Mouse (Mus musculus) heart, postnatal 36 days (tissue): ENCODE measurements around the gene Rag2. TPM values are rescaled to one million over a fixed set of nuclear protein-coding genes. Genes with fewer than 3 reads are reported as not detected.

Experiments
- DNase-seq, 2 experiments: peaks; one replicate each; pipeline ENCODE4 v3.0.0; 2021 to 2022
- intact Hi-C: fragments of 180-260 bp; cut with DNase I; formaldehyde crosslinking; loops from one replicate; pipeline ENCODE4 v1.15.1; 2025
- total RNA-seq, 2 experiments: library from RNA; stranded (reverse); gene quantifications; 2 replicates each; pipeline ENCODE4 v1.2.3; 2021

Gene Rag2
- not detected for total RNA-seq

DNA sequence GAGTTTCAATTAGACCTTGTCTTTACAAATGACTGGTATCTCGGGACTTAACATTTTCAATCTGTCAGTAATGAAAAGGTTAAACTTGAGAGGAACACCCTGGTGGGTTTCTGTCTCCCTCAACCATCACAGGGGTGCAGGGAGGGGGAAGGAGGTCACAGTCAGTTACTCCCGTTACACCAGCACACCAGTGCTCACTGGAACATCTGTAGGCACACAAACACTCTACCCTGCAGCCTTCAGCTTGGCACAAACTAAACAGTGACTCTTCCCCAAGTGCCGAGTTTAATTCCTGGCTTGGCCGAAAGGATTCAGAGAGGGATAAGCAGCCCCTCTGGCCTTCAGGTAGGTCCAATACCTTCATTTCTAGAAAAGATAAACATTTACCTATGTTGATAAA, at the start of gene Rag2:
Gene Rag2 (plus strand): TSS at position 193 of the 400 bp plus-strand sequence.
- no peak for DNase-seq
- intact Hi-C loops: no loop called here

GRCm38 (mm10) chr2:101577243-101577642, 47.3 kb upstream of the Rag2 start:
- no peak for DNase-seq
- intact Hi-C loops: no loop called here

GRCm38 (mm10) chr2:101580027-101580426, 44.5 kb upstream of the Rag2 start:
- no peak for DNase-seq
- intact Hi-C loops: no loop called here

- DNase-seq: no peak
- intact Hi-C loops: no loop called here
These were observed 44.1 kb upstream of the Rag2 start for GRCm38 (mm10) chr2:101580428-101580827.

DNA sequence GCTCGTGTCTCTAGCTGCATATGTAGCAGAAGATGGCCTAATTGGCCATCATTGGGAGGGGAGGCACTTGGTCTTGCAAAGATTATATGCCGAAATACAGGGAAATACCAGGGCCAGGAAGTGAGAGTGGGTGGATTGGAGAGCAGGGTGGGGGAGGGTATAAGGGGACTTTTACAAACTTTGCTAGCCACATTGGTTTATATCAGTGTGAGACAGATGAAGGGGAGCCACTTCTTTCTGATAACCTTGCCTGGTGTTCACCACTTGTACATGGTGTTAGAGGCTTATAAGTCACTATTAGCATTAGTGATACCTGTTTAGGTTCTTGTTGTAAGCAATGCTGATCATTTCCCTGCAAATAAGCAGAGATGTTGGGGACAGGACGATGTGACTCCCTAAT, 43.5 kb upstream of the Rag2 start:
- DNase-seq: no peak
- intact Hi-C loops: no loop called here

GRCm38 (mm10) chr2:101581418-101581817, 43.1 kb upstream of the Rag2 start:
- intact Hi-C loops: no loop called here

DNA sequence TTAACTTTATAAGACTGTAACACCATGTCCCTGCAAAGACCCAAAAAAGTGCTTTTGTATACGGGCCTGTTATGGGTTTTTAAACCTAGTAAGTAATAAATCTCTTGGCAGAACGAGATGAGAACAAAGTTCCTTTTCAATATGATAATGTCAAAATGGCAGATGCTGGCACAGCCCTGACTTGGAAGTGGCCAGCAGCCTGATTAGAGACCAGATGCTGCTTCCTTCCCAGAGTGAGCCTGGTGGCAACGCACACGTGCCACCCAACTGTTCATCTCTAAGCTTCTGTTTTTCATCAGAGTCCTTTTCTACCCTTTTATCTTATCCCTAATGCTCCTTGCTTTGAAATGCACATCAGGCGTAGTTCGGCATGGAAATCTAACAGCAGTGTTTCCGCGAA, 33.2 kb upstream of the Rag2 start:
- no peak for DNase-seq
- intact Hi-C loops: no loop called here

More at GRCm38 (mm10) chr2:101581418-101581817, 43.1 kb upstream of the Rag2 start:
- no peak for DNase-seq

- intact Hi-C loops: no loop called here
These were observed 32.3 kb upstream of the Rag2 start for GRCm38 (mm10) chr2:101592023-101592841.

GRCm38 (mm10) chr2:101592886-101593285, 31.6 kb upstream of the Rag2 start:
- intact Hi-C loops: no loop called here

More at GRCm38 (mm10) chr2:101592023-101592841, 32.3 kb upstream of the Rag2 start:
- no peak for DNase-seq

DNA sequence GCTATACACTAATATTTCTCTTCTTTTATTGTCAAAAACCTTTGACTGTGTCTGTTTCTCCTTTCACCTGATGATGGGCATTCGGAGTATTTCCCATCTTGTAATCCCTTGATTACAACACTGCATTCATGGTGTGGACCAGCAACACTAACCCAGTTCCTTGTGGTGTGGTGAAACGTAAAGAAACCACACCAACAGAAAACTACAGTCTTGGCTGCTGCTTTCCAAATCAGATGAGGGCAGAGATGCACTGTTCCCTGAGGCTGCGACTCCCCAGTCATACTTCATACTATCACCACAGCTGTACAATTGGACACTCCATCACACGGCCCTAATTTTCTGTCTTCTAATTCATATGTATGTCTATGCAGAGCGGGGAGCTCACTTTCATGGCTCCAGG, 29.8 kb upstream of the Rag2 start:
- intact Hi-C loops: loop anchor here (5.0 kb wide), 1 partner anchor 58 kb away; no protein-coding TSS in a partner anchor
- no peak for DNase-seq

More at GRCm38 (mm10) chr2:101592886-101593285, 31.6 kb upstream of the Rag2 start:
- no peak for DNase-seq

DNA sequence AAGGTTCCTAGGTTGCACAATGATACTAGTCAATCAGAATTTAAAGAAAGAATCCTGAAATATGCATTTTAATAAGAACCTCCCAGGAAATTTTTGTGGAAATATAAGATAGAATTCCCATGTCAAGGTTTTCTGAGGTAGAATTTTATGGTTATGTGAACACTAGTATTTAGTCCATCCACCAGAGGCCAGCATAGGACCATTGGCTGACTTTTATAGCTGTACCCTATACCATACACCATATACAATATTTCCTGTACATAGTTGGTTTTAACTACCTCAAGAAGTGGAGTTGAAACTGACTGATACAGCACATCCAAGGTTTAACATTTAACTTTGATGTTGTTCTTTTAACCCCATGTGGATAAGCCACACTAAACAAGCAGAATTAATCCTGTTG, 27.3 kb upstream of the Rag2 start:
- intact Hi-C loops: loop anchor here (5.0 kb wide), 1 partner anchor 55 kb away; no protein-coding TSS in a partner anchor
- no peak for DNase-seq

DNA sequence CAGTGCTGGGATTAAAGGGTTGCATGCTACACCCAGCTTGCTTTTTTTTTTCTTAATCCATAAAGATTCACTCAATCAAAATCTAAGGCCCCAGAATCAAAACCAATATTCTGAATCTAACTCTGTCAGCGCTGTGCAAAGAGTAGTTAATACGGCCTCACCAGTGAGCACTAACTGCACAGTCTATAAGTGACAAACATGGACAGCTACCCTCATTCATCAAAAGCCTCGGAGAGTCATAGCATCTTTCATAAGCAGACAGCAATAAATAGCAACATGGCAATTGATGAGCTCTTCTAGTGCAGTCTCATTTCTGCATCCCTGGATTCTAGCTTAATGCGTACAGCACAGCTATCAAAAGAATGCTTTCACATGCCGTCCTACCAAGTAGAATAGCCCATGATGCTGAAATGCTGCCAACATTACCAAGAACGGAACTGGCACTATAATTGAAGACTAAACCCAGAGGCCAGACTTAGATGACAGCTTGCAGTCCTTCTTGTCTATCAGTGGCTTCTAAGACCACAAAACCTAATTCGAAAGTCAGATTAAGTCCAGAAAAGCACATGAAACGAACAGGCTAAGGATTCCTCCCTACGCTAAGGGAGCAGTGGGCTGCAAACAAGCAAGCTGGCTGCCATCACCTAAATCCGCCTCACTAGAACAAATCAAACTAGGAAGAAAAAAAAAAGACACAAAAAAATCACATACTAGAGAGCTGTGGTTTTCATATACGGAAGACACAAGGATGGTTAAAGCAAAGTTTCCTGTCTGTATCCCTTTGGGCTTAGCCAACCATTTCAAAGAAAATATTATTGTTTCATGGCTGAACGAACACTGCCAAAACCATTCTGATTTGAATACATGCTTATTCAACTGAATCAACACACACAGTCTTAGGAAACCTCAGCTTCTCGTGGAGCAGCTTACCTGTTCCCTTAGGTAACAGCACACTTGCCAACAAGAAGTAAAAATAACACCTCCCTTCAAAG, 26.0 kb upstream of the Rag2 start:
- DNase-seq: no peak
- intact Hi-C loops: loop anchor here (5.0 kb wide), 1 partner anchor 54 kb away; no protein-coding TSS in a partner anchor

DNA sequence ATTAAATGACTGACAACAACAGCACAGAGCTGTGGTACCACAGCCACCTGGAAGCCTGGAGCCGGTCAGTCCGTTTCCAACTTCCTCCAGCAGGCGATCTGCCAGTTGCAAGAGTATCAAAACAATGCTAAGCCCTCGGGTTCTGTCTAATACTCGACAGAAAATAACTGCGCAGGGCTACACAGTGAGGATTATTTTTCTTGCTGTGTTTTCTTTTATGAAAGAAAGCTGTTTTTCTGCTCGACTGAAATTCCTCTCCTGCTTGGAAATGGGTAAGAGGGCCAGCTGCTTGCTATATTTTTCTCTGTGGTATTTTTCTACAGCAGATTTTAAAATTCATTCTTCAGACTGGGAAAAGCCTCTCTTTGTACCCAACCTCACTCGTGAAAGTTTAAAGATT, 23.8 kb upstream of the Rag2 start:
- intact Hi-C loops: no loop called here
- peak; percentile 48 to 54 for DNase-seq

DNA sequence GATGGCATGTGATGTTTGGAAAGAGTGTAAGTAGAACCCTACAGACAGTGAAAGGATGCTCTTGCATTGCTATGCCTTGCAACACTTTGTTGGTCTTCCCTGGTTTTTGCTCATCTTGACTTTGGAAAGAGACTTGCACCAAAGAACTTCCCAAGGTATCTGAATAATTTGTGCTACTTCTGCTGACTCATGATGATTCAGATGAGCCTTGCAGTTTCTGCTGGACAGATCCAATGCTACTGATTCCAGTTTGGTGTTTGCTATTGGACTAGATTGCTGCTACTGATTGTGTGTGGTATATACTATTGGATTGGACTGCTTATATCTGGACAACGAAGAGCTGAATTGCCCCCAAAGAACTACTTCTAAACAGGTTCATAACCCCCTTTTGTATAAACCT, 21.4 kb upstream of the Rag2 start:
- intact Hi-C loops: no loop called here

GRCm38 (mm10) chr2:101608232-101608894, 16.2 kb upstream of the Rag2 start:
- no peak for DNase-seq
- intact Hi-C loops: no loop called here

More for the DNA sequence above, 21.4 kb upstream of the Rag2 start:
- DNase-seq: no peak

DNA sequence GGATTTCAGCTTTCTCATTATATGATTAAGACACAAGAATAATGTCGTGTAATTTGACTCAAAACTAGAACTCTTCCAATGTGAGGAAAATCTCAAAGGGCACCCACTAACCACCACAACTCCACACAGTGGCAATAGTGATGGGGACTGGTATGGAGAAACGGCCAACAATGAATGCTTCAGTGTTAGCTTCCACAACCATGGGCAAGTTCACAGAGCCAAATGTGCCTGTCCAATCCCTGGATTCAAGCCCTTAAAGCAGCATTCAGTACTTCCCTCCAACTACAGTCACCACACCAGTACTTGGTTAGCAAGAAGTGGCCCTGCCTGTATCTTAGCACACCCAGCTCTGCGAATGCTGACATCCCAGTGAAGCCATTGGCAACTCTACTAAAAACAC, 13.7 kb upstream of the Rag2 start:
- DNase-seq: no peak
- intact Hi-C loops: no loop called here

DNA sequence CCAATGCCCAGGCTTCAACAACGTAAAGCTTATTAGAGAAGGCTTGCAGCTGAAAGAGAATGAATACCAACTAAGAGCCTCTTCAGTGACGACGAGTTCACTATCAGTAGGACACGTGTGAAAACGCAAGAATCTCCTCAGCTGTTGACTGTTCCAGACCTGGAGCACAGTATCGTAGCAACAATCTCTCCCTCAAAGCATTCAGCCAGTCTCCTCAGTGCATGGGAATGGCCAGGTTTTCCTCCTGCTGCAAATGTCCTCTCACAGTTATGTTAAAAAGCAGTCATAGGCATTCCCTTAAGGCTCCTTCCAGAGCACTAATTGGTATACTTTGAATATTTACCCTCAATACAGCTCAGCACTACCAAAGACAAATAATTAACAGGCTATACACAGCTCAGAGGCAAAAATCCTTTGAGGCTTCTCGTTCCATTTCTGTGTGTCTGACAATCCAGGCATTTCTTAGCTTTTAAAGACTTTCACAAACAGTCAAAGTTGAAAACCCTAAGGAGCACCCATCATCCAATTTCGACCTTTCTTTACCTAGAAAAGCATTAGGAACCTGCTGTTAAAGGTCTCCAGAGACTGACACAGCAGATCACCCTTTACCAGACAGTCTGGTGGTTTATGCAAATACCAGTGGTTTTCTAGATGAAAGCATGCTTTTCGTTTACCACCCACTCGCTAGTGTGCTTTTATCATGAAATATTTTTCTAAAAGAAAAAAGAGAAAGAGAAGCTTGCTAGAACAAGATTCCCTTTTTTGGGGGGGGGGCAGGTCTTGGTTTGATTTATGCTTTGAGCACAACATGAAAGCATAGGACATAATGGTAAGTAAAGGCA, 8.8 kb upstream of the Rag2 start:
- intact Hi-C loops: no loop called here
- no peak for DNase-seq

DNA sequence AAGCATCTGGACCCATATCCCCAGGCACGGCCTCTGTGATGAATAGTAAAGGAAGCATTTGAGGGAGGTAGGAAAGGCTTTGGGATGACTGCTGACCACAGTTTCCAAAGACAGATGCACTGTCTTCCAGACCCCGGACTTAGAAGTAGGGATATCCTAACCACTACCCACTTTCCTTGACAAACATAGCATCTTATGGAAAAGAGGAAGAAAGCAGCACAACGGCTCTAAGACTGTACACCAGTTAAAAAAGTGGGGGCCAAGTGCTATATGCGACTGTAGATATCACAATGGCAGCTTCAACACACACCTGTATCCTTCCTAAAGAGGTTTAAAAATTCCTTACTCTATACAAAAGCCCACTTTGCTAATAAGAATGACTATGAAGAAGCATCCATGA, 6.1 kb upstream of the Rag2 start:
- no peak for DNase-seq
- intact Hi-C loops: no loop called here

DNA sequence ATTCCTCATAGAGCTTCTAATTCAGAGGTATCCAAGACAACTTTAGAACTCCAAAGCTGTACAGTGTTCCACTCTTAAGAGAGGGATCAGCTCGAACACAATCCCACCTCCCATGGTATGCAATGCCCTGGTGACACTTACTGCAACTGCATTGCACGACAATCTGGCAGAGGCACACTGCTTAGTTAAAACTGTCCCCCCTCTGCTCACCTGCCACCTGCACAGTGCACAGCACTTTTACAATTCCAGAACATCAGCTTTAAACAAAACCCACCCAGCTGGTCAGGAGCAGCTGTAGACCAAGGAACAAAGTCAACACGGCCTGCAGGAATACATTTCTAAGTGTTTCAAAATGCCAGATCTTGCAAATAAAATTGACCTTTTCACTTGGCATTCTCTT, 3.6 kb upstream of the Rag2 start:
- intact Hi-C loops: no loop called here
- DNase-seq: no peak

GRCm38 (mm10) chr2:101621611-101622010, 2.9 kb upstream of the Rag2 start:
- no peak for DNase-seq
- intact Hi-C loops: no loop called here
